Mouse (Mus musculus) intestine, embryonic 15.5 days (tissue): ENCODE results near the gene Tenm2. TPM values are rescaled to one million over a fixed set of nuclear protein-coding genes. Genes with fewer than 3 reads are reported as not detected.
A peak's percentile ranks its signal among the peaks of the same experiment; 100 is the strongest.

ENCODE experiments used
- ATAC-seq: fragments of 200-750 bp; cut with Nextera tagmentation; 2 replicates; pipeline ENCODE4 v1.8.0; 2017; ENCODE audit warnings: moderate TSS enrichment, moderate library complexity
- H3K27ac ChIP-seq: fragments of 300-500 bp; sonication (generic); 2 replicates; pipeline ENCODE4 v1.5.1; 2015; ENCODE audit warnings: mild to moderate bottlenecking, inconsistent platforms
- H3K27me3 ChIP-seq: fragments of 300-500 bp; sonication (generic); replicated peaks from 2 replicates; pipeline ENCODE4 v1.6.1; 2015; ENCODE audit warnings: inconsistent platforms
- H3K36me3 ChIP-seq: fragments of 300-500 bp; sonication (generic); 2 replicates; pipeline ENCODE4 v1.6.1; 2015; ENCODE audit warnings: inconsistent platforms
- H3K4me1 ChIP-seq: fragments of 300-500 bp; sonication (generic); replicated peaks from 2 replicates; pipeline ENCODE4 v1.6.1; 2015; ENCODE audit warnings: inconsistent platforms
- H3K4me2 ChIP-seq: fragments of 300-500 bp; sonication (generic); replicated peaks from 2 replicates; pipeline ENCODE4 v1.6.1; 2015; ENCODE audit warnings: mild to moderate bottlenecking, inconsistent platforms
- H3K4me3 ChIP-seq: fragments of 300-500 bp; sonication (generic); replicated peaks from 2 replicates; pipeline ENCODE4 v1.5.1; 2015; ENCODE audit warnings: inconsistent platforms
- H3K9ac ChIP-seq: fragments of 300-500 bp; sonication (generic); 2 replicates; pipeline ENCODE4 v1.6.1; 2015; ENCODE audit warnings: inconsistent platforms
- H3K9me3 ChIP-seq: fragments of 300-500 bp; sonication (generic); 2 replicates; pipeline ENCODE4 v1.6.1; 2016; ENCODE audit warnings: inconsistent platforms
- WGBS: fragments of 180-500 bp; shearing (Covaris S2); methylation state at CpG from one replicate; pipeline ENCODE4 v1.1.7; 2015; 5-methylcytosine and 5-hydroxymethylcytosine counted together
- polyA plus RNA-seq: library from polyadenylated mRNA; unstranded; fragments of >200 nt; fragmentation: Nextera tagmentation; extraction: Ambion mirVana; gene quantifications from 2 replicates; pipeline ENCODE4 v1.2.1, GENCODE M21; 2015

The Tenm2 gene
- polyA plus RNA-seq, 1 experiment from 2014 or later: 0.65 TPM

DNA sequence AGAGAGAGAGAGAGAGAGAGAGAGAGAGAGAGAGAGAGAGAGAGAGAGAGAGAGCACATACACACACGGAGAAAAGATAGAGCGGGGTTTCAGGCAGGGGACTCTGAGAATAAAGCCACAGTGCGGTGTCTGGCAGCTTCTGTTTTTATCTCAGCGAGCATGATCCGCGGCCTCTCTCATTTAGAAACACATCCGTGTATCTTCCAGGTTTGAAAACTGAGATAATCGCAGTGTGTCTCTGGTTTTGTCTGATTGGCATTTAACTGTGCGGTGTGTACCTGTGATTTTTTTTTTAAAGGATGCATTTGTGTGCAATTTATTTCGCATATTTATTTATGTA is 557.7 kb downstream of the Tenm2 start:
- 9% methylated on average over 10 of the region's 10 CpGs for WGBS
- Histone ChIP-seq H3K27ac (0 out of 2 replicates have a peak overlapping the region, but pooled peaks have one; percentile 56), H3K9ac (0 out of 2 replicates have a peak overlapping the region, but pooled peaks have one; percentile 20)

DNA sequence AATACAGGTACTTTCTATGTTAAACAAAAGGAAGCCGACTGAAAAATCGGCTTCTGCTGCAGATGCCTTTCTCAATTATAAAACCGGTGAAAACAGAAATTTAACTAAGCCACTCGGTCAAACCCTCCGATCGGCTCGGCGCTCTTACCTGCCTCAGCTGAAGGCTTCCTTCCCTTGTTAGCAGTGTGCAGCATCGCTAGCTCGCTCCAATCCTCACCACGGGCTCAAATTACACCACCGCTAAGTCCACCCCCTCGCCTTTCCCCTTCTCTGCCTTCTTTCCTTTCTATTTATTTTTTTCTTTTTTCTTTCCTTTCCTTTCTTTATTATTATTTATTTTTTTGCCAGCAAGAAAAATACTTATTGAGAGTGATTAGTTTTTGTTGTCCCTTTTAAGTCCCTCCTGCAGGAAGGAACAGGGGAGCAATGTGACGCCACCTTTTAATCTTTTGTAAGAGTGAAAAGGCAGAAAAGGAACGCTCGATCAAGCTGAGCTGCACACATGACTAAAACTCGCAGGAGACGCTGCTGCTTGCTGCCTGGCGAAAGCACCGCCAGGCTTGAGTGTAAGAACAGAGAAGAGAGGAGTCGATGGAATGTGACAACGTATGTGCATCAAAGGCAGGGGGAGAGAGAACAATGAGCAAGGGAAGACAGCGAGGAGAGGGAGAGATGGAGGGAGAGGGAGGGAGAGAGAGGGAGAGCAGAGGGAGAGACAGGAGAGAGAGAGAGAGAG is 558.3 kb downstream of the Tenm2 start:
- peak; percentile 94 for ATAC-seq
- 0 out of 2 replicates have a peak overlapping the region, but pooled peaks have one; percentile 20 for H3K9ac ChIP-seq
- H3K9me3 ChIP-seq: no peaks in the 10 kb centered on the region
- H3K27me3 ChIP-seq: no peaks in the 10 kb centered on the region
- H3K4me1 ChIP-seq: no peaks in the 10 kb centered on the region
- H3K4me2 ChIP-seq: peak overlapping the region; percentile 68
- H3K36me3 ChIP-seq: no peaks in the 10 kb centered on the region
- peak overlapping the region; percentile 38 for H3K4me3 ChIP-seq
- WGBS: under 1% methylated on average over 23 of the region's 23 CpGs
- H3K27ac ChIP-seq: peak overlapping the region; percentile 56; the same call in 1 of the 2 replicates

More for the DNA sequence above, 557.7 kb downstream of the Tenm2 start:
- no peaks in the 10 kb centered on the region for H3K4me1 ChIP-seq
- no peaks in the 10 kb centered on the region for H3K36me3 ChIP-seq
- peak; percentile 47 for ATAC-seq
- no peaks in the 10 kb centered on the region for H3K9me3 ChIP-seq
- peak overlapping the region; percentile 38 for H3K4me3 ChIP-seq
- H3K27me3 ChIP-seq: no peaks in the 10 kb centered on the region
- peak overlapping the region; percentile 68 for H3K4me2 ChIP-seq

DNA sequence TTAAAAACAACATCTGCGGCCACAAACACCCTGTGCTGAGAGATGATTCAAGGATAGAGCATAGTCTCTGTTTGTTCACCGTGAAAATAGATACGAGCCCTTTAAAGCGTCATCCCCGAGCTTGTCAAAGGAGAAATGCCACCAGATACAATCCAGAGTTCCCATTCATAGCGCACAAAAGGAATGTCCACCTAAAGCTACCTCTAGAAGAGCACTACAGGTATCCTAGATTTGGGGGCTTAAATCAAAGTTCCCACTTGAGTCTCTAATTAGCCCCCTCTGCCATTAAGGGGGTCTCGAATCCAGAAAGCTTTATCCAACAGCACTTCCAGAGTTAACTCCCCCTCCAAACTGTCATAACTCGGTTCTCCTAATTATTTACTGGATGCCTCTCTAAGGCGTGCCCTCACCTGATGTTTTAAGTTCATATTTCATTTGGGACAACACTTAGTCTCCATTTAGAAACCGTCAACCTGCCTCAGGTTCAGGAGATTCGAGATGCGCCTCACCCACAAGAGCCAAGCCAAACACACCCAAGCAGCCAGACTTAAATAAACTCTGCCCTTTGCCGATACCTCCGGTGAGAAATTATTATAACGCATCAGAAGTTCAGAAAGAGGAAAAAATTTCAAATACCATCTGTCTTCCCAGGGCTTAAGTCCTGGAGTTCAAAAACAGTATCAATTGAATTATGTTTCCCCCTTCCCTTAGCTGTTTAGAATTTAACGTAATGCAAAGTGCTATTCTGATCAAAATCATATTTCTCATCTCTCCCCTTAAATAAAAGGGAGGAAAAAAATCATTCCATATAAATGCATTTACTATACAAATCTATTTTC is 559.1 kb downstream of the Tenm2 start:
- no peak overlapping the region for H3K4me3 ChIP-seq
- no peak overlapping the region for H3K9ac ChIP-seq
- H3K27ac ChIP-seq: no peak overlapping the region
- H3K36me3 ChIP-seq: no peaks in the 10 kb centered on the region
- no peaks in the 10 kb centered on the region for H3K4me1 ChIP-seq
- no peak for ATAC-seq
- H3K27me3 ChIP-seq: no peaks in the 10 kb centered on the region
- no peaks in the 10 kb centered on the region for H3K9me3 ChIP-seq
- peak overlapping the region; percentile 68 for H3K4me2 ChIP-seq
- WGBS: 42% methylated on average over 16 of the region's 16 CpGs

DNA sequence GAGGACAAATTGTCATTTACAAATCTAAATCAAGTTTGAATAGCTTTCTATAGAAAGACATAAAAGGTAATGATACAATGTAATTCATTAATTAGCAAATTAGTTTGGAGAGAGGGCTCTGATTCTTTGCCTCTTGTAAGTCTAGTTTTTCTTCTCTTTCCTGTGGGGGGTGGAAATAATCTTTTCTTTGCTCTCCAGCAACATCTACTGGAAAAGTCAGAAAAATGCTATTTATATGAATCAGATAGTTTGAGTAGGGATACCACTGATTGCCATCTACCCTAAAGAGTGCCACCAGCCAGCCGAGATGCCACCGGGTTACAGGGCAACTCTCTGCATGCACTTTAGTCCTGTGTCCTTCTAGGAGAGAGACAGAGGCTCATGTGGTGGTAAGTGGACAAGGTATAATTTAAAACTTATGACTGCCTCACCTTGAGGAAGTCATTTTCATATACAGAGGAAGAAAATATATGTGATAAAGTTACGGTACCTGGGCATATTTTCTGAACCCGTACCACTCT is 560.8 kb downstream of the Tenm2 start:
- 92% methylated on average over 4 of the region's 4 CpGs for WGBS
- Histone ChIP-seq H3K27ac (no peak overlapping the region), H3K27me3 (no peaks in the 10 kb centered on the region), H3K4me2 (no peak overlapping the region), H3K36me3 (no peaks in the 10 kb centered on the region), H3K4me1 (no peaks in the 10 kb centered on the region), H3K4me3 (no peak overlapping the region), H3K9ac (no peak overlapping the region), H3K9me3 (no peaks in the 10 kb centered on the region)
- no peak for ATAC-seq

DNA sequence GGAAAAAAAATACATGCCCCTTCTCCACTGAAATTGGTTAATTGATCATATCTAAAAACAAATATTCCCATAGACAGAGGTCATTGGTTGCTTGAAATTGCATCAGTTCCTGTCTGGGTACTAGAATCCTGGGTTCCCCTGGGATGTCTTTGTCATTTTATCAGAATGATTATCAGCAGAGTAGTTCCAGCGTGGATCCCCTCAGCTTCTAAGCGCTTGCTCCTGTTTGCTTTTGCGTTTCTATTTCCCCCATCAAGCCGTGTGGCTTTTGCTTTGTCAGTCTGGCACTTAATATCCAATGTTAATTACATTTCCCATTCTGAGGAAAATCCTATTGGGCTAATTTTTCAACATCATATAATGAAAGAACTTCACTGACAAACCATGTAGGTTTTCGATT is 561.6 kb downstream of the Tenm2 start:
- WGBS: 77% methylated on average over 5 of the region's 5 CpGs
- Histone ChIP-seq H3K9me3 (no peaks in the 10 kb centered on the region), H3K4me2 (no peak overlapping the region), H3K9ac (no peak overlapping the region), H3K4me1 (no peaks in the 10 kb centered on the region), H3K36me3 (no peaks in the 10 kb centered on the region), H3K4me3 (no peak overlapping the region), H3K27me3 (no peaks in the 10 kb centered on the region), H3K27ac (no peak overlapping the region)
- no peak for ATAC-seq

DNA sequence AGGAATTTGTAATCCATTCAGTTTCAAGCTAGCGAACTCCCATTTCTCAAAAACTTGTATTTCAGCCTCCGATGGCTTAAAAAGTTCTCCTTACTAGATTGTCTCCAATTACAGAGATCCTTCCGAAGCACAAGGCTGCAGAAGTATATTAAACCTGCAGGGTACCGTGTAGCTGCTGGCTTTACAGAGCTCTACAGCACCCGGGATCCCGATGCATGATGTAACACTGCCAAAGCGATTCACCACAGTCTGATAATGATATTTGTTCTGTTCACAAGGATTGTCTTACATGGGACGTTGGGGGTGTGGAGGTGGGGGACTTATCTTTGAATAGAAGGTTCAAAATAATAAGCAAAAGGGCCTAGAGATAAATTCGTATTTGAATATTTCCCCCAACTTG is 564.6 kb downstream of the Tenm2 start:
- Histone ChIP-seq H3K36me3 (no peaks in the 10 kb centered on the region), H3K9me3 (no peaks in the 10 kb centered on the region), H3K4me1 (no peaks in the 10 kb centered on the region), H3K27ac (no peak overlapping the region), H3K4me3 (no peak overlapping the region), H3K9ac (no peak overlapping the region), H3K27me3 (no peaks in the 10 kb centered on the region), H3K4me2 (no peak overlapping the region)
- 83% methylated on average over 9 of the region's 9 CpGs for whole genome bisulfite sequencing
- ATAC-seq: no peak

DNA sequence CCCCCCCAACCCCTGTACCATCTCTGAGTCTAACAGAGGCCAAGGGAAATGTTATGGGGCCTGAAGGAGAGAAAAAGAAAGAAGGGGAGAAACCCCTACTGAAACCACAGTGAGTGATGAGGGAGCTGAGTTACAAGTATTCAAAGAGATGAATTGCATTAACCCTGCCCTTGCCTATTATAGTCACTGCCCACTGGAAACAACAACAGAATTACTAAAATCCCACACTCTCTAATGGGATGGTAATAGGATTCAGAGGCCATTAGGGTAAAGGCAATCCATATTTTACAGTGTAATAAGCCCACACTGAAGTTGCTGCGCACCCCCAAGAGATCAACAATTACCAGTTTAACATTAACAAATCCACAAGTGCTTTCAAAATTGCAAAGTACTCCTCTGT is 571.7 kb downstream of the Tenm2 start:
- no peak overlapping the region for H3K9ac ChIP-seq
- 79% methylated on average over 1 of the region's 1 CpGs for WGBS
- H3K36me3 ChIP-seq: no peaks in the 10 kb centered on the region
- H3K27ac ChIP-seq: no peak overlapping the region
- no peak overlapping the region for H3K4me3 ChIP-seq
- H3K4me2 ChIP-seq: no peak overlapping the region
- H3K9me3 ChIP-seq: no peaks in the 10 kb centered on the region
- no peaks in the 10 kb centered on the region for H3K4me1 ChIP-seq
- H3K27me3 ChIP-seq: no peaks in the 10 kb centered on the region
- ATAC-seq: no peak

DNA sequence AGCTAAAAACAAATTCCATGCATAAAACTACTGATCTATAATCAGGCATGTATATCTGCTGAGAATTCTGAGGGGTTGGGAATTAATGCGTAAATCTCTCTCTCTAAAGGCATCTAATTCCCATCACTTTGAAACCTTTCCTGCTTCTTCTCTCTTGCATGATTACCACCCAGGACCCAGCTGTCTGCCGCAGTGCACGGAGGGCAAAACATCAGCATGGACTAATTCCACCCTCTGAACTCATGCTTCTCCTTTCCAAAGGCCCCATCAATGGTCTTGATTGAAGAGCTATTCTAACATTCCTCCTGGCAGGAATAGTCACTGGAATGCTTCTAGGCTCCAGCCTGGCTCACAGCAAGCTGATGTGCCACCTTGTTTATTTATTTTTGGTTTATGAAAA is 572.2 kb downstream of the Tenm2 start:
- H3K27me3 ChIP-seq: no peaks in the 10 kb centered on the region
- no peak overlapping the region for H3K27ac ChIP-seq
- H3K9ac ChIP-seq: no peak overlapping the region
- no peak overlapping the region for H3K4me3 ChIP-seq
- H3K36me3 ChIP-seq: no peaks in the 10 kb centered on the region
- WGBS: 74% methylated on average over 3 of the region's 3 CpGs
- no peak overlapping the region for H3K4me2 ChIP-seq
- no peak for ATAC-seq
- H3K9me3 ChIP-seq: no peaks in the 10 kb centered on the region
- H3K4me1 ChIP-seq: no peaks in the 10 kb centered on the region

DNA sequence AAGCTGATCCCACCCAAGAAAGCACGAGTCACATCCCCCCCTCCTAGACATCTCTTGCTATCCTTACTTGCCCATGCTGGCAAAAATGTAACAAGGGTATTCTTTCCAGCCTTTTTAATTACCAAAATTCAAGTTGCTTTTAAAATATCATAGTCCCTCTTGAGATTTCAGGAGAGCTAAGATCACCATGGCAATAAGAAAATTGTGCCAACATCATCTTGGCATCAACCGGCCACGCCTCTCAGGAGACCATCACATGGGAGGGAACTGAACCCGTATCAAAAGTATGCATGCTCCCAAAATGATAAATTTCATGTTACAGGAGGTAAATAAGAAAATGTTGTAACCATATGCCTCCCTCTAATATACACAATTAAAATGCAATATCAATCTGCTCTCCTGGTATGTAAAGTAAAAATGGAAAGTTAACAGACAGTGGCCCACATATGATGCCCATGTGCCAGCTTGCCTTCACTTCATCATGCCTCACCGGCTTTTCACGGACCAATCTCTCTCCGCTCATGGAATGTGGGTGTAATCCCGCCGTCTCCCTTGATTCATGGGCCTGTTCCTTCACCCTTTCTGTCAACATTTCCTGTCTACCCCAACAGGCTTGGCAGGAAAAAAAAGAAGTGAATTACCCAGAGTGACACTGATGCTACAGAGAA is 582.0 kb downstream of the Tenm2 start:
- H3K9me3 ChIP-seq: no peaks in the 10 kb centered on the region
- no peak overlapping the region for H3K9ac ChIP-seq
- H3K4me3 ChIP-seq: no peak overlapping the region
- no peak overlapping the region for H3K27ac ChIP-seq
- ATAC-seq: no peak
- H3K27me3 ChIP-seq: no peaks in the 10 kb centered on the region
- H3K4me1 ChIP-seq: no peaks in the 10 kb centered on the region
- H3K4me2 ChIP-seq: no peak overlapping the region
- H3K36me3 ChIP-seq: no peaks in the 10 kb centered on the region
- WGBS: 79% methylated on average over 9 of the region's 9 CpGs

DNA sequence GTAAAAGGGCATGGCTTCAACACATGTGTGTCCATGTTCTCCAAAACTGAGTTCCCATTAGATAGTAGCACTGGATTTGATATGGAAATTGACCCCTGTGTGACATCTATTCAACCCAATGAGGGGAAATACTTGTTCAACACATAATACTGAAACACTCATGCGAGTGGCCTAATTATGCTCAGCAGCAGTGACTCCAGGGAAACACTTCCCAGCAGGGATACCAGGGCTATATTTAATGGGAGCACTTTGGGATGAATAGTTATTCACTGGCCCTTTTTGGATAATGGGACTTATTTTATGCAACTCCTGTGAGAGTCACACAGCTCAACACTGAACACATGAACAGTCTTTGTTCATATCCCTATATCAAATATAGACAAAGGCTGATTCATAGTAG is 588.6 kb downstream of the Tenm2 start:
- H3K27ac ChIP-seq: no peak overlapping the region
- no peak overlapping the region for H3K4me3 ChIP-seq
- 91% methylated on average over 1 of the region's 1 CpGs for WGBS
- no peaks in the 10 kb centered on the region for H3K9me3 ChIP-seq
- no peaks in the 10 kb centered on the region for H3K36me3 ChIP-seq
- no peak overlapping the region for H3K9ac ChIP-seq
- H3K27me3 ChIP-seq: no peaks in the 10 kb centered on the region
- ATAC-seq: no peak
- H3K4me1 ChIP-seq: no peaks in the 10 kb centered on the region
- no peak overlapping the region for H3K4me2 ChIP-seq

DNA sequence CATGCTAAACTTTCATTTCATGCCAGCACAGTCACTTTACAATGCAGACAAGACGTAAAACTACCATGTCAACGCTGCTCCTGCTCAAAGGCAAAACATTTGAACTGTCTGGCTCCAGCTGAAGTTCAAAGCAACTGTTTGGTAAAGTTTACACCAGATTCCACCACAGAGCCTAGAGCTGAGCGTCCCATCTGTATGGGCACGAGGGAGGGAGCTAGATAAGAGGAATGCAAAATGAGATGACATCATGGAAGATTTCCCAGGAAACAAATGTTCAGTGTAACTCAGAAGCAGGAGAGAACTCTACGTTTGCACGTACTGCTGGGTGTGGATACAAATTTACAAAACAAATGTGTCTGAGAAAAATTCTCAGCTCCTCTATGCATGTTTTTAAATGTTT is 600.7 kb downstream of the Tenm2 start:
- no peak for ATAC-seq
- WGBS: 20% methylated on average over 6 of the region's 6 CpGs
- no peaks in the 10 kb centered on the region for H3K36me3 ChIP-seq
- H3K27me3 ChIP-seq: no peaks in the 10 kb centered on the region
- no peak overlapping the region for H3K27ac ChIP-seq
- H3K9ac ChIP-seq: no peak overlapping the region
- H3K9me3 ChIP-seq: no peaks in the 10 kb centered on the region
- H3K4me3 ChIP-seq: no peak overlapping the region
- no peaks in the 10 kb centered on the region for H3K4me1 ChIP-seq
- H3K4me2 ChIP-seq: no peak overlapping the region

DNA sequence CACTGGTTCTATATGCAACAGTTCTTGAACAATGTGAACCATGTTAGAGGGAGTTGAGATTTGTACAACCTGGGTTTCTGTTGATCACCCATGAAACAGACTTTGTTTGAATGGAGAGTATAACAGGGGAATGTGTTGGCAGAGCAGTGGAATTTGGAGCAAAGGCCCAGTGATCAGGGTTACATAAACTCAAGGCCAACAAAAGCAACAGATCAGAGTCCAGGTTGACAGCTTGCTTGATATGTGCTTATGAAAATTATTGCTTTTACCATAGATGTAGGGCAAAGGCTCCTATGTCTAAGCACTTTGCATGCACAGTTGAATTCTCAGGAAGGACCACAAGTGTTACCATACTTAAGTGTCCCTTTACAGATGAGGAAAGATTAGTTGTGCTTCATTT is 603.6 kb downstream of the Tenm2 start:
- no peak overlapping the region for H3K4me2 ChIP-seq
- no peaks in the 10 kb centered on the region for H3K4me1 ChIP-seq
- H3K4me3 ChIP-seq: no peak overlapping the region
- no peaks in the 10 kb centered on the region for H3K9me3 ChIP-seq
- H3K27me3 ChIP-seq: no peaks in the 10 kb centered on the region
- H3K9ac ChIP-seq: no peak overlapping the region
- no peak overlapping the region for H3K27ac ChIP-seq
- no peak for ATAC-seq
- H3K36me3 ChIP-seq: no peaks in the 10 kb centered on the region
